Mouse (Mus musculus) layer of hippocampus, adult 9-11 months (tissue): ENCODE data around the gene Magea6.
"Not testable (repeated sequence)": the region's sequence is repeated elsewhere in the genome, so short reads cannot be mapped to it uniquely, and the experiment has no call there.

Experiments
- DNase-seq: peaks from one replicate; pipeline ENCODE4 v3.0.0; 2022

Magea6 gene

DNA sequence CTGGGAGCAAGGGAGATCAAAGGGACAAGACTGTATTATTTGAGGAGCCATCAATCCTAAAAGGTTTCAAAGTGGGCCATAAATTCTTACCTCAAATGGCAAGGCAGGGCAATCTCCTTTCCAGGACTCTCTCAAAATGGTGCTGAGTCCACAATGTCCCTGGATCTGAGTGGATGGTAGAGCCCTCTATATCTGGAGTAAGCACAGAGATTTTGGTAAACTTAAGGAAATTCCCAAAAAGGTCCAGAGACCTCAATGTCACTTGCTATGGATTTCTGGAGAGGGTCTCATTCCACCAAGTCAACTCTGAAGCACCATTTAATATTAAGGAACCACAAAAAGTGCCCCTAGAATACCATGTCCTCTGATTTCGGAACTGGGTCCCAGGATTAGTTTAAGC, at the start of gene Magea6:
Magea6 (minus strand) TSS at position 101 of the 400 bp plus-strand sequence.
- DNase-seq, result not testable (repeated sequence)

DNA sequence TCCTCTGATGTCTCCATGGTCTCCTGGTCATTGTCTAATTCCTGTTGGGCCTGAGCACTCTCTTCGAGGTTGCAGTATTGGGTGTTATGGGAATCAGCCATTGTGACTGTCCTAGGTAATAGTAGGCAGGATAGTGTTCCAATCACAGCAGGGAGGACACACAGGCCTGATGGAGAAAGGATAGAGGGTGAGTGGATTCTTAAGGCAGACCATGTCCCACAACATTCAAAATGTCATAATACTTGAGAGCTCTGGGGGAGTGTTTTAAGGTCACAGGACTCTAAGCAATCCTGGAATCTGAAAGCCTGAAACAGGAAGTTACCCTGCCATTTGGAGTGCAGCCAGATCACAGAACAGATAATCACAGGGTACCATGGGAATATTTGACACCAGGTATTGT, 13.6 kb upstream of the Magea6 start, which contains the start of gene Magea3:
Magea3 (minus strand) TSS at position 101 of the 400 bp plus-strand sequence.
- not testable (repeated sequence) for DNase-seq

DNA sequence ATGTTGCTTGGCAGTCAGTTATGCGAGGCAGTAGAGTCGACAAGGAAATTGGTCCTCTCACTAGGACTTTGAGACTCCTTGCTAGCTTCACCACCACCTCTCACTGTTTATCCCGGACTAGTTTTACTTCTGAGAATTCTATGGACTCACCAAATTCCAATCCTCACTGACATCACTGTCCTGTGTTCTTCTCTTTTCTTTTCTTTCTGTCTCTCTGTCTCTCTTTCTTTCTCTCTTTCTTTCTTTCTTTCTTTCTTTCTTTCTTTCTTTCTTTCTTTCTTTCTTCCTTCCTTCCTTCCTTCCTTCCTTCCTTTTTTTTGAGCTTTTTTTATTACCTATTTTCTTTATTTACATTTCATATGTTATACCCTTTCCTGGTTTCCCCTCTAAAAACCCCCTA, 45.6 kb downstream of the Magea6 start, which contains the start of gene Cldn34b1:
Cldn34b1 (minus strand) TSS at position 101 of the 400 bp plus-strand sequence.
- not testable (repeated sequence) for DNase-seq
